Mouse (Mus musculus): ENCODE measurements around the gene Cdt1.

The Cdt1 gene

GRCm38 (mm10) chr8:122611295-122612133 is 43.7 kb downstream of the Cdt1 start, which contains the start of the genes Galns and Trappc2l:
TSS of gene Galns (minus strand) at chr8:122611463.
TSS of gene Trappc2l (plus strand) at chr8:122611640.
- peak; percentile 96 for DNase-seq (ENCODE audit: low spot score)

- DNase-seq (ENCODE audit: low spot score): peak; percentile 52
These were observed 48.5 kb downstream of the Cdt1 start for GRCm38 (mm10) chr8:122616181-122616905.

- DNase-seq (ENCODE audit: low spot score): peak; percentile 88
These were observed 50.2 kb downstream of the Cdt1 start for GRCm38 (mm10) chr8:122617947-122618546.

- no peak for DNase-seq (ENCODE audit: low spot score)
These were observed 51.0 kb downstream of the Cdt1 start for GRCm38 (mm10) chr8:122618660-122619378.

GRCm38 (mm10) chr8:122620446-122620845 is 52.6 kb downstream of the Cdt1 start:
- DNase-seq (ENCODE audit: low spot score): no peak

GRCm38 (mm10) chr8:122622727-122623126 is 54.9 kb downstream of the Cdt1 start, which contains the start of gene Pabpn1l:
TSS of gene Pabpn1l (minus strand) at chr8:122622739.
- DNase-seq (ENCODE audit: low spot score): no peak

All from lung, postnatal 25 days (tissue).